Mouse (Mus musculus) mouse embryonic stem cell (cell line): ENCODE data around the gene Ttc21a.

Source experiments
- in situ Hi-C, 2 experiments: fragments of 300-500 bp; cut with MboI; formaldehyde crosslinking; loops; 1 replicate in 1 of 2; 3 replicates in 1 of 2; pipeline ENCODE4 v1.14.3; 2019 to 2020; ENCODE audit warnings: low sequenced_read_pairs in 2 of 2, low pct_unique_long_range_greater_than_20kb in 1 of 2, mixed read lengths in 1 of 2; ENCODE audit not compliant: unreplicated experiment in 1 of 2

The Ttc21a gene

DNA sequence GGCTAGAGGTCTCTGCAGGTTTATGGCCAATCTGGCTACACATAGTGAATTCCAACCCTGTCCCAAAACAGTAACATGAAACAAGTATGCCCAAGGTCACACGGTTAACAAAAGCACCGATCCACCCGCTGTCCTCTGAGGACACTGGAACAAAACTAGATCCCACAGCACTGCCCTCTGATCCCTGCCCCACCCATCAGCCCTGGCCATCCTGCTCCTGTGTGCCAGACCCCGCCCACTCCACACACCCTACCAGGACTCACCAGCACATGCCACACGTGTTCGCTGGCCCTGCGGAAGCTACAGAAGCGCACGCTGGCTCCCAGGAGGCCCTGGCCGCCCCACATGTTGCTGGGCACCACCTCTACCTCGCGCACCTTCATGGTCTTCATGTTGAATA, 5.0 kb upstream of the Ttc21a start:
- in situ Hi-C loops: no loop called here

DNA sequence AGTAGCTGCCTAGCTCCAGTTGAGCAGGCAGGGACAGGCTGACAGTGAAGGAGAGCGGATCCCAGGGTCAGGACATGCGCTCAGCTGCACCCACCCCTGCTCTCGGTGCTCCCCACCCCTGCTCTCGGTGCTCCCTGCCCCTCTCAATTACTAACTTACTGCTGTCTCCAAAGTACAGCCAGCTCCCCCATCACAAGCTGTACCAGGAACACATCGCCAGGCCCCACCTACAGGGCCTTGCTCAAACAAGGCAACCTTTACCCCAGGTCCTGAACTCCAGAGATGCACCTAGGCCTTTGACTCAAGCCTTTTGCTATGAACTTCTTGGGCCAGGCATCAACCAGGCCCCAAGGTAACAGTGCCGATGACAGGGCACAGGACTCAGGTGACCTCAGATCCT, 3.7 kb upstream of the Ttc21a start:
- in situ Hi-C loops: no loop called here

DNA sequence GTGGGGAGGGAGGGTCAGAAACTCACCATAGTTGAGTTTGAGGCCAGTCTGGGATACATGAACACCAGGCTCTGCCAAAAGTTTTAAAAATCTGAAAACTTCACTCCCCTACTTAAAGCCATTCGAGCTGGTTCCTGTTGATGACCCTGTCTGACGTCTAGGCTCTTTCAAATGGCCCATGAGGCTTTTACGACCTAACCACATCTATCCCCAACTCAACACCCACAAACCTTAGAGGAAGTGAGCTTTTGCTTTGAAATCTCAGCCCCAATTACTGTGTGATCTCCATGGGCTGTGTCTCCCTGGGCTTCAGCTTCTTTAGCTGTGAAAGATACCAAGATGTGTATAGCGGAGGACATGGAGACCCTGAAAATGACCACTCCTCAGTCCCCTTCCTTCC, 1.1 kb downstream of the Ttc21a start:
- in situ Hi-C loops: no loop called here

DNA sequence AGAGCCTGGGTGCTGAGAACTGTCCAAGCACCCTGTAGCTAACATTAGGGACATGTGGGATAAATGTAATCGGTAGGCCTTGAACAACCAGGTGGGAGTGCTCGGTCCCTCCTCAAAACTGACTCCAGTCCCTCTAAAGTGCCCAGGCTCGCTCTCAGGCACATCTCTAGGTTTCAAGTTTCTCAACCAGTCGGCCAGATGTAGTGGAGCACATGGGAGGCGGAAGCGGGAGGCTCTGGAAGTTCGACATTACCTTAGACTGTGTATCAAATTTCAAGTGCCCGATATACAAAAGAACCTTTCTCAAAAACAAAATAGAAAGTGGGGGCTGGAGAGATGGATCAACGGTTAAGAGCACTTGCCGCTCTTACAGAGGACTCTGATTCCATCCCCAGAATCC, 2.2 kb downstream of the Ttc21a start:
- in situ Hi-C loops: no loop called here

DNA sequence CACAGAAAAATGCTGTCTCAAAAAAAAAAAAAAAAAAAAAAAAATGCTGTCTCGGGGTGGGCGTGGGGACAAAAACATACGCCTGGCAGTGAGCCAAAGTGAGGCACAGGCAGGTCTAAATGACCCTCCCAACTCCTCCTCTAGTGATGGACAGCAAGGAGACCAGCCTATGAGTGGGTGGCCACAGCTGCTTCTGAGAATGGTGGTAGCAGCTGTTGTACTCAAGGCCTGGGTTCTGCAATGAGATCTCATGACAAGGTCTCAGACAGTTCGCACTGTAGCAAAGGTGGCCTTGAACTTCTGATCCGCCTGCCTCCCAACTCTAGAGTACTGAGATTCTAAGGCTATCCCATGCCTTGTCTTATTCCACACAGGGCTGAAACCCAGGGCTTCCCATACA, 4.0 kb downstream of the Ttc21a start:
- in situ Hi-C loops: no loop called here

DNA sequence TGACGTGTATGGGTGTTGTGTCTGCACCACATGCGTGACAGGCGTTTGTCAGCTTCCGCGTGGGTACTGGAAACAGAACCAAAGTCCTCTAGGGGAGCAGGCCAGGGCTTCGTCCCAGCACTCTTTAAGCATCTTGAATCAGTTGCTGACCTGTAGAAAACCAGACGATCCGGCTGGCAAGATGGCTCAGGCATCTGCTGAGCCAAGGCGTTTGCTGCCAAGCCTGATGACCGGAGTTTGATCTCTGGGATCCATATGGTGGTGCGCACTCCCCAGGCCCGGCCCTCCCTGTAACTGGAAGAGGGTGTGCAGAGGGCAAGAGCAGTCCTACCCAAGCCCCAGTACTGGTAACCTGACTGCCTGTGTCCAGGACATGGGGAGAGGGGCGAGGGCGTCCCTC, 4.5 kb downstream of the Ttc21a start:
- in situ Hi-C loops: no loop called here

DNA sequence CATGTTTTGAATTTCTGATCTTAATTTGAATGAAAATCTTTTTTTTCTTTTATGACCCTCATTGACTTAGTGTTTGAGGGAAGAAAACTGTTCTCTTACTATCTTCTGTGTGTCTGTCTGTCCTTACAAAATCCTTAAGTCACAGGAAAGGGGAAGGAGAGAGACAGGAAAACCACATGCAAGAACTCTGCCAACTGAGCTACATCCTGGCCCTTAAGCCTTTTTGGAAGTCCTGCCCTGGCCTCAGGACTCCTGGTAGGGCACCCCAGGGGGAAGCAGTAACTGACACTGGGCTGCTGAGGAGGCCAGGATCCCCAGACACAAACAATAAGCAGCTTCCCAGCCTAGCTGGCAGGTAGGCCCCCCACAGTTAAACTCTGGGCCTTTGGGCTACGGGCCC, 5.9 kb downstream of the Ttc21a start:
- in situ Hi-C loops: no loop called here

DNA sequence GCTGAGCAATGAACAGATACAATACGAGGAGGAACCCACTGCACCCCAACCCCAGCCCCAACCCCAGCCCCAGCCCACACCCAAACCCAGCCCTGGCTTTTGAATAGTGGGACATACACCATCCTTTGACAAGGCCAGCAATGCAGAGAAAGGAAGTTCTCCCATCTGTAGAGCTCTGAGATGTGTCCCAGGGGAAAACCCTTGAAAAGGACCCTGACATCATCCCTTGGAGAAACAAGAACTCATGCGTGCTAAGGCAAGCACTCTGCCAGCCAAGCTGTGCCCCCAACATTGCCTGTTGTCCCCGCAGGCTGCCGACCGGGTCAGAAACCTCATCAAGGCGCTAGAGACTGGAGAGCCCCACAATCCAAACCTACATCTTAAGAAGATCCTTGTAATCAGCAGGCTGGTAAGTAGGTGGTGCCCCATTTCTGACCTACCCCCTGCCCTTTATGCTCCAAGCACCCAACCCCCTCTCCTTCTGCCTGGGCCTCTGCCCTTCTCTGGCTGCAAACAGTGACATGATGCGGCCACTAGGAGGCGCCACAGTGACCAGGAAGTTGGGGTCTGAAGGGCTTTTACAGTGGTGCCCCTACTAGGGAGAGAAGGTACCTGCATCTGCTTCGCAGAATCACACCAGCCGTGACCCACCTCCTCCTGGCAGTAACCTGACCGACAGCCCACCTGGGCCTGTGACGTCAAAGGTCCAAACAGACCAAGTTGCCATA, 7.9 kb downstream of the Ttc21a start:
- in situ Hi-C loops: no loop called here

DNA sequence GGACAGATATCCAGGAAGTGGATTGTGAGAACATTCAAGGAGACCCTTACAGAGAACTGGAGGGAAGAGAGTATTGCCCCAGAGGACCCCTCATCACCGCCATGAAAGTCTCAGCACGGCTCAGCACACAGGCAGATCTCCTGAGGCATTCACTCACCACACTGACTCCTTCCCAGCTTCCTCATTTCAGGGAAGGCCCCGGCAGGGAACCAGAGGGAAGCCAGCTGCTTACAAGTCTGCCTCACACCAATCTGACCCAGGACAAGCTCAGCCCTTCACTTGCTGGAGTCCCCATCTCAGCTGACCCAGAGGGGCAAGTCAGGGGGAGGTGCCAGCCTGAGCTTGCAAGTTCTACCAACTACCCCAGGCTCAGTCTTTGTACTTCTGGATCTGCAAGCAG, 11.4 kb downstream of the Ttc21a start:
- in situ Hi-C loops: no loop called here

DNA sequence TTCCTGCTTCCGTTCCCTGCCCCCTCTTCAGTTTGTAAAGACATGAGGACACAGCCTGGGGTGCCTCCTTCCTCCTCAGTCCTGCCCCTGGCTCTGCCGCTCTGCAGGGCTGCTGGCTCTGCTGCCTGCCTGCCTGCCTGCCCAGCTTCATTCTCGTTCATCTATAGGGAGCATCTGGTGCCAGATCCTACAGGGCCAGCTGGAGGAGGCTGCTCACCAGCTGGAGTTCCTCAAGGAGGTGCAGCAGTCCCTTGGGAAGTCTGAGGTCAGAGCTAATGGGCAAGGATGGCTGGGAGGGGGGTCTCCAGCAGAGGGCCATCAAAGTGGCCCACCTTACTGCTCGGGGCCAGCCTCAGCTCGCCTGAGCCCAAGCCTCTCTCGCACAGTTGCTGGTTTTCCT, 13.0 kb downstream of the Ttc21a start:
- in situ Hi-C loops: no loop called here

DNA sequence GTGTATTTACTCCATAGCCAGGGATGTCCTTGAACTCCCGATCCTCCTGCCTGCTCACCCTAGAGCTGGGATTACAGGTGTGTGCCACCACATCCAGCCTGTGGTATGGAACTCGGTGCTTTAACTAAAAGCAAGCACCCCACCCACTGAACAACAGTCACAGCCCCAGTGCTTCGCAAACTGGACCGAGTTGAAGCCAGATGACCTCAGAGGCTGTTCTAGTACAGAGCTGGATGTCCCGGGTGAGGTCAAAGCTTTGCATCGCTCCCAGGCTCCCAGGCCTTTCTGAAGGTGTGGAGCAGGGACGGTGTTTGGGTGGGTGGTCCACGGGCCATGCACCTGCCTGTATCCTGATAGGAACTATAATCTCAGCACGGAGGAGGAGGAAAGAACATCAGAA, 14.0 kb downstream of the Ttc21a start:
- in situ Hi-C loops: no loop called here

DNA sequence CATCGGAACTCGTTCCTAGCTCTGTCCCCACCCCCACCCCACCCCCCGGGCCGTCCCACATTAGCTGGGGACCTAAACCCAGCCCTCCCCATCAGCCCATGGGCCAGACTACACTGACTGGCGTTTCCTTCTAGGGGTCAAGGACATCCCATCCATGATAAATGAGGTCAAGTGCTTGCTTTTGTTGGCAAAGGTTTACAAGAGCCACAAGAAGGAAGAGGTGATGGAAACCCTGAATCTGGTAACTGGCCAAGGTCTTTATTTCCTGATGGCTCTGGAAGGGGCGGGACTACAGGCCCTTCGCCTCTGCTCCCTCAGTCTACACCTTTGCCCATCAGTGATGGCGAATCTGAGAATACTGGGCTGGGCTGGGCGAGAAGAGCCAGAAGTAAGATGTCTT, 21.4 kb downstream of the Ttc21a start:
- in situ Hi-C loops: no loop called here

DNA sequence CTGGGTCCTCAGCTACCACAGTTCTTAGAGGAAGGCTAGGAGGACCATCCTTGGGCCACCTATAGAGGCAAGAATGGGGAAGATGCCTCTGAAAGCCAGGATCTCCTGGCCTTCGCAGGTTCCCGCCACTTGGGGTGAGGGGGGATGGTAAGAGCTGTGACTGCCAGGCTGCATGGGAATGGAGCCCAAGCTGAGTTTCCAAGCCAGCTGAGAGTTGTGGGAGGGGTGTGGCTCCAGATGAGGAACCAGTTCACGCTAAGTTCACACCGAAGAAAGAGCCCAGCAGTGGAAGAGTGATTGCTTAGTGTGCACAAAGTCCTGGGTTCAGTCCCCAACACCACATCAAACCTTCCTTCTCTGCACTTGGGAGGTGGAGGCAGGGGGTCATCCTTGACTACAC, 24.8 kb downstream of the Ttc21a start:
- in situ Hi-C loops: no loop called here

DNA sequence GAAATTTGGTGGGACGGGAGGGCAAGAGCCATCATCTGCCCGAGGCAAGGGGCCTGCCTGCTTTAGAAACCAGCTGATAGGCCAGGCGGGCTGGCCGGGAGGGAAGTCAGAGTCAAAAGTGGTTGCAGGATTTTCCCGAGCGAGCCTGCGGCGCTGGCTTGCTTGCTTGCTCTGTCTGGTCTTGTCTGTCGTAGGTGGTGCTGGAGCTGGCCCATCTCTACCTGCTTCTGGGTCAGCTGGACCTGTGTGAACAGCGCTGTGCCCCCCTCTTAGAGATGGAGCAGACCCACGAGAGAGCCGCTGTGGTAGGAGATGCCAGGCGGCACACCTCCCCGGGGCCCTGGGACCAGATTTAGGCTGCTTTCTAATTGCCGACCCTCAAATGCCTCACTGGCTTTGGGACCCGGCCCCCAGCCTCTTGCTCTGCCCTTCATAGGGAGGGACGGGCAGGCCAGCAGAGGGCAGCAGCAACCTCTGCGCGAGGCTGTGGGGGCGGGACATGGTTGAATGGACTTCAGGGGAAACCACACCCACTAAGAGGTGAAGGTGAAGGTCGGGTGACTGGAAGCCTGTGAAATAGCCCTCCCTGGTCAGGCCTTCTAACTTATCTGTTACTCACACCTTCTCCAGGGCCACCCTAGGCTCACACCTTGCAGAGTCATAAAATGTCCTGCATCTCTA, 25.7 kb downstream of the Ttc21a start:
- in situ Hi-C loops: no loop called here

DNA sequence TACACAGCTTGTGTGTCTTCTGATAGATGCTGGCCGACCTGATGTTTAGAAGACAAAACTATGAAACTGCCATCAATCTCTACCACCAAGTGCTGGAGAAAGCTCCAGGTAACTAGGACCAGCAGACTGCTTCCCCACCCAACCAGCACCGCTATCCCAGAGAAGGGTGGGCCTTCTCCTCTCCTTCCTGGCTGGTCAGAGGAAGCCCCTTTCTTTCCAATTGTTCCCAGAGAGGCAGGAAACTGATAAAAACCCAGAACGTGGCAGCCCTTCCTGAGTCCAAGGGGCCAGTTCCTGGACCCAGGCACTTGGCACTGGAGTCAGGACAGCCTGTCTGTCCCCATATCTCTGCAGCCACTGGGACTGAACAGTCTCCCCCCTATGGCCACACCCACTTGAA, 26.8 kb downstream of the Ttc21a start:
- in situ Hi-C loops: no loop called here

DNA sequence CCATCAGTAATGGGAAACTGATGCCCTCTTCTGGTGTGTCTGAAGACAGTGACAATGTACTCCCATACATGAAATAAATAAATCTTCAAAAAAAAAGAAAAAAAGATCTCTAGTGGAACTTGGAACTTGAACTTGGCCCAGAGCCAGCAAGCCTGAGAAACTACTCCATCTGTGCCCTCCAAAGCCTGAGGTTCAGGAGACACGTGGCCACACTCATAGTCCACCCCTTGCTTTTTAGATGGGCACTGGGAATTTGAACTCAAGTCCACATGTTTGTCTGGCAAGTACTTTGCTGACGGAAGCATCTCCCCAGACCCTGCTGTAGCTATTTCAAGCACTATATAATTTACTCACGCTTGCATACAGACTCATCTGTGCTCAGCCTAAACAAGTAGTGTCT, 27.8 kb downstream of the Ttc21a start:
- in situ Hi-C loops: no loop called here

DNA sequence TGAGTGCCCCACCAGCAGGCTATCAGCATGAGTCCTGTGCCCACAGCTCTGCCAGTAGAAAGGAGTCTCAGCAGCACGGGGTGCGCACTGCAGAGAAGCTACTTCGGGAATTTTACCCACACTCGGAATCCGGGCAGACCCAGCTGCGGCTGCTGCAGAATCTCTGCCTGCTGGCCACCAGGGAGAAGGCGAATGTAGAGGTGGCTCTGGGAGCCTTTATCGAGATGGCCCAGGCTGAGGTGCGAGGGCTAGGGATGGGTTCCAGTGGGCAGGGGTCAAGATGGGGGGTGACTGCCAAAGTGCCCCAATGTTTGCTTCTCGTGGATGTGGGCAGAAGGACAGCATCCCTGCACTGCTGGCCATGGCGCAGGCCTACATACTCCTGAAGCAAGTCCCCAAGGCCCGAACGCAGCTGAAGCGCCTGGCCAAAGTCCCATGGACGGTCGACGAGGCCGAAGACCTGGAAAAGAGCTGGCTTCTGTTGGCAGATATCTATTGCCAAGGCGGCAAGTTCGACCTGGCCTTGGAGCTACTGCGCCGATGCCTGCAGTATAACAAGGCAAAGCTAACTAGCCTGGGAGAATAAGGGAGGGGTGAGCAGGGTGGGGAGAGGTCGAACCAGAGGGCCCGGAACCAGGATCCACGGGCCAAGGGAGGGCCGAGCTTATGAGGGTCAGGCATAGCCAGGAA, 29.0 kb downstream of the Ttc21a start:
- in situ Hi-C loops: no loop called here

DNA sequence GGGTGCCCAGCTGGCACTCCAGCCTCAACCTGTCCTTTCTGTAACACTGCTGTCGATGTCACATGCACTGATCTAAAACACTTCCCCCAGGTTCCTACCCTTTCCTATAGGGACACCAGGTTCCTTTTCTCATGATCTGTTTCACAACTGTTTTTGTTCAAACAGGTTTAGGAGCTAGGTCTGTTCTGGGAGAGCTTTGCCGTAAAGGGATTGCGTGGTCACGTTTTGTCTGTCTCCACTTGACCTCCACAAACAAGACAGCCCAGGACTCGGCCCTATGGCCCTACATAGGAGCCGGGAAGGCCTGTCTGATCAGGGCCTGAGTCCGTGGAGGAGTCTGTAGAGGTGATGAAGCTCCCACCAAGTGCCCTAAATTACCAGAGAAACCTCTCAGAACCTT, 32.4 kb downstream of the Ttc21a start:
- in situ Hi-C loops: no loop called here

DNA sequence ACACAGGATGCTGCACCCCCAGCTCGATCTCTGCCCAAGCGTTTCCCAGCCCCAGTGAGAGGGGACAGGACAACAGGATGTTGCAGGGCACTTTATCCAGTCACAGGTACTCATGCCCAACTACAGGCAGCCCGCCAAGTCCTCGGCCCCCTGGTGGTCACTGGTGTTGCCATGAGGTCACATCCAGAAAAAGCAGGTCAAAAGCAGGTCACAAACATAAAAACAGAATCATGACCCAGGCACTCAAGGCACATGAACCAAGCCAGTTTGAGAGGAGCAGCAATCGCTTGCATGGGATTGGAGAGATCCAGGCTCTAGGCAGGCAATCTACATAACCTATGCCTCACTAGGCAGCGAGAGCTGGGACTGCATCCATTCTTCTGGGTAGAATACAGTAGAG, 32.8 kb downstream of the Ttc21a start:
- in situ Hi-C loops: no loop called here
